In the genomic region with DNA sequence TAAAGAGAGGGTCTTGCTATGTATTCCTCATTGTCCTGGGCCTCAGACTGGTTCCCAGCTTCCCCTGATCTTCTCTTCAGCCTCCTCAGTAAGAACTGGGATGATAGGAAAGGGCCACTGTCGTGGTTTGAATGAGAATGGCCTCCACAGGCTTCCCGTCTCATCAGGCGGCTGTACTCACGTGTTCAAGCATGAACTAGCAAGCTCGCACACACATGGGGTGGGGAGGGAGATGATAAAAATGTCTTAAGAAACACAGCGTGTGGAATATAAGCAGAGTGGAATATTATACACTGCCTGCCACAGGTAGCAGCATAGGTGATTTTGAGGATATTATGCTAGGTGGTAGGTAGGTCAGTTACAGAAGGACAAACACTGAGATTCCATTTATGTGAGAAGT, we compare ENCODE assay signal across 8 mouse cellular contexts. TPM values are rescaled to one million over a fixed set of nuclear protein-coding genes. Genes with fewer than 3 reads are reported as not detected.
A peak's percentile ranks its signal among the peaks of the same experiment; 100 is the strongest.
DNase-seq lines count a peak whose midpoint lies in the region; ATAC-seq and TF ChIP-seq lines count a peak whose summit lies in the region.

No protein-coding gene starts in this region.

- H3K9me3 ChIP-seq in heart, embryonic 12.5 days (replicated peaks), result no peaks in the 10 kb centered on the region
- no peaks in the 10 kb centered on the region for H3K9me3 ChIP-seq in ES-Bruce4 (replicated peaks; ENCODE audit: control insufficient read depth, insufficient read depth, low read length, poor library complexity, severe bottlenecking)
- no peaks in the 10 kb centered on the region for H3K9me3 ChIP-seq in forebrain, postnatal 0 days (ENCODE audit: low read length)
- H3K9me3 ChIP-seq in midbrain, embryonic 10.5 days (replicated peaks), result no peaks in the 10 kb centered on the region

- no peak for TF ChIP-seq CTCF in ES-Bruce4 (IDR thresholded peaks at IDR 0.05; ENCODE audit: low read depth, low read length)
- no peak for TF ChIP-seq CTCF in forebrain, postnatal 0 days (IDR thresholded peaks at IDR 0.05; ENCODE audit: low read depth)

- intact Hi-C loops in heart, postnatal 14 days (cut with DNase I), result no loop called here
- intact Hi-C loops in gastrocnemius, postnatal 36 days (cut with DNase I), result no loop called here

- no peak for DNase-seq in heart, postnatal 14 days
- no peak for DNase-seq in forebrain, postnatal 0 days
- no peak for DNase-seq in midbrain, embryonic 10.5 days (ENCODE audit: low spot score)
- DNase-seq in urinary bladder, adult 2 months (ENCODE audit: low spot score), result no peak
- DNase-seq in gastrocnemius, postnatal 36 days, result no peak
- no peak for DNase-seq in left cerebral cortex, adult 8-10 months (ENCODE audit: low spot score in 2 of 2)

- no peaks in the 10 kb centered on the region for H3K27me3 ChIP-seq in heart, embryonic 12.5 days (replicated peaks)
- H3K27me3 ChIP-seq in ES-Bruce4 (ENCODE audit: control insufficient read depth, insufficient read depth, low read length, poor library complexity, severe bottlenecking), result no peaks in the 10 kb centered on the region
- H3K27me3 ChIP-seq in forebrain, postnatal 0 days (ENCODE audit: insufficient read depth, low read length), result no peaks in the 10 kb centered on the region
- no peaks in the 10 kb centered on the region for H3K27me3 ChIP-seq in midbrain, embryonic 10.5 days (ENCODE audit: low read depth, poor library complexity, severe bottlenecking)

- H3K4me2 ChIP-seq in heart, embryonic 12.5 days, result peak overlapping the region; percentile 88
- H3K4me2 ChIP-seq in forebrain, postnatal 0 days (ENCODE audit: low read depth), result peak overlapping the region; percentile 79

- peak overlapping the region; percentile 88; the same call in 1 of the 2 replicates for H3K27ac ChIP-seq in heart, embryonic 12.5 days (ENCODE audit: poor library complexity, severe bottlenecking)
- peak overlapping the region; percentile 64 for H3K27ac ChIP-seq in ES-Bruce4 (ENCODE audit: insufficient read depth, low read length)
- no peak overlapping the region; the same call in 1 of the 2 replicates for H3K27ac ChIP-seq in forebrain, postnatal 0 days (ENCODE audit: low read depth, low read length)
- peak overlapping the region; percentile 86; the same call in 1 of the 2 replicates for H3K27ac ChIP-seq in midbrain, embryonic 10.5 days (replicated peaks)

- WGBS in heart, embryonic 12.5 days, result 77% methylated on average over 6 of the region's 6 CpGs
- 70% methylated on average over 6 of the region's 6 CpGs for WGBS in forebrain, postnatal 0 days
- WGBS in midbrain, embryonic 10.5 days, result 74% methylated on average over 6 of the region's 6 CpGs

- peaks cover 14% of the 10 kb centered on the region for H3K4me1 ChIP-seq in heart, embryonic 12.5 days (replicated peaks)
- H3K4me1 ChIP-seq in ES-Bruce4 (ENCODE audit: control insufficient read depth, insufficient read depth, low read length), result no peaks in the 10 kb centered on the region
- H3K4me1 ChIP-seq in forebrain, postnatal 0 days (ENCODE audit: insufficient read depth), result 0 out of 2 replicates have a peak, but pooled peaks cover 3% of the 10 kb centered on the region
- H3K4me1 ChIP-seq in midbrain, embryonic 10.5 days, result peaks cover 27% of the 10 kb centered on the region

- TF ChIP-seq POLR2A in ES-Bruce4 (IDR thresholded peaks at IDR 0.05; ENCODE audit: insufficient read depth, low read length), result no peak

- peak overlapping the region; percentile 65; the same call in 1 of the 2 replicates for H3K4me3 ChIP-seq in heart, embryonic 12.5 days
- H3K4me3 ChIP-seq in ES-Bruce4 (ENCODE audit: low read depth, low read length), result peak overlapping the region; percentile 91
- H3K4me3 ChIP-seq in forebrain, postnatal 0 days (ENCODE audit: low read depth, low read length), result no peak overlapping the region; the same call in 1 of the 2 replicates
- peak overlapping the region; percentile 65 for H3K4me3 ChIP-seq in midbrain, embryonic 10.5 days

- H3K9ac ChIP-seq in heart, embryonic 12.5 days, result no peak overlapping the region
- peak overlapping the region; percentile 71 for H3K9ac ChIP-seq in ES-Bruce4 (ENCODE audit: low read depth, poor library complexity, severe bottlenecking)
- H3K9ac ChIP-seq in forebrain, postnatal 0 days, result 0 out of 2 replicates have a peak overlapping the region, but pooled peaks have one; percentile 64

- no peak for TF ChIP-seq EP300 in ES-Bruce4 (IDR thresholded peaks at IDR 0.05; ENCODE audit: insufficient read depth, low read depth, low read length)

- peaks cover 6% of the 10 kb centered on the region; the same call in 1 of the 2 replicates for H3K36me3 ChIP-seq in heart, embryonic 12.5 days
- H3K36me3 ChIP-seq in ES-Bruce4 (ENCODE audit: control insufficient read depth, insufficient read depth, low read length, poor library complexity, severe bottlenecking), result no peaks in the 10 kb centered on the region
- H3K36me3 ChIP-seq in forebrain, postnatal 0 days (ENCODE audit: insufficient read depth), result 0 out of 2 replicates have a peak, but pooled peaks cover 3% of the 10 kb centered on the region
- peaks cover 9% of the 10 kb centered on the region for H3K36me3 ChIP-seq in midbrain, embryonic 10.5 days

- ATAC-seq in heart, embryonic 12.5 days (ENCODE audit: insufficient number of reproducible peaks, low FRiP score), result no peak
- ATAC-seq in forebrain, postnatal 0 days, result no peak

RNA-seq across cellular contexts. Expression of a gene that starts 0.9 kb away (rescaled TPM):
- 4.3 and 5.2 TPM in 2 replicates for polyA plus RNA-seq in heart, embryonic 12.5 days (2016; fragmentation: Nextera tagmentation; extraction: Ambion mirVana)
- 1 to 10 TPM; 4.9 to 5.0 TPM for total RNA-seq in heart, postnatal 14 days (2021)
- polyA plus RNA-seq in ES-Bruce4 (2011; ENCODE audit: insufficient read depth, insufficient read length, low read depth, missing spikeins), result 7.9 and 10.4 TPM in 2 replicates
- 4.8 and 6.3 TPM in 2 replicates for total RNA-seq in forebrain, postnatal 0 days (2014; rRNA removed)
- 4.4 and 5.1 TPM in 2 replicates for polyA plus RNA-seq in forebrain, postnatal 0 days (2015; fragmentation: Nextera tagmentation; extraction: Ambion mirVana)
- polyA plus RNA-seq in midbrain, embryonic 10.5 days (2016; fragmentation: Nextera tagmentation; extraction: Ambion mirVana), result 5.4 and 7.1 TPM in 2 replicates
- 13.0 and 15.3 TPM in 2 replicates for polyA plus RNA-seq in urinary bladder, adult 2 months (2012; rRNA removed)
- 1 to 10 TPM; 4.9 to 6.9 TPM for total RNA-seq in gastrocnemius, postnatal 36 days (2021)
- total RNA-seq in left cerebral cortex, adult 8-10 months (2022), result 10 to 100 TPM in 2 of 4 experiments, 1 to 10 TPM in 2; 7.9 to 11.9 (median 9.5) TPM

RNA-seq across cellular contexts. Expression of a gene that starts 9.1 kb away (rescaled TPM):
- polyA plus RNA-seq in heart, embryonic 12.5 days (2016; fragmentation: Nextera tagmentation; extraction: Ambion mirVana), result 60.3 and 61.5 TPM in 2 replicates
- 10 to 100 TPM; 27.3 to 28.9 TPM for total RNA-seq in heart, postnatal 14 days (2021)
- 56.8 and 64.1 TPM in 2 replicates for polyA plus RNA-seq in ES-Bruce4 (2011; ENCODE audit: insufficient read depth, insufficient read length, low read depth, missing spikeins)
- total RNA-seq in forebrain, postnatal 0 days (2014; rRNA removed), result 68.2 and 85.6 TPM in 2 replicates
- polyA plus RNA-seq in forebrain, postnatal 0 days (2015; fragmentation: Nextera tagmentation; extraction: Ambion mirVana), result 177 and 220 TPM in 2 replicates
- 117 and 122 TPM in 2 replicates for polyA plus RNA-seq in midbrain, embryonic 10.5 days (2016; fragmentation: Nextera tagmentation; extraction: Ambion mirVana)
- 92.3 and 124 TPM in 2 replicates for polyA plus RNA-seq in urinary bladder, adult 2 months (2012; rRNA removed)
- total RNA-seq in gastrocnemius, postnatal 36 days (2021), result 10 to 100 TPM; 26.4 to 32.4 TPM
- total RNA-seq in left cerebral cortex, adult 8-10 months (2022), result 100 to 1,000 TPM in 1 of 4 experiments, 10 to 100 TPM in 3; 86.3 to 104 (median 93.7) TPM

RNA-seq across cellular contexts. Expression of a gene that starts 18.5 kb away (rescaled TPM):
- polyA plus RNA-seq in heart, embryonic 12.5 days (2016; fragmentation: Nextera tagmentation; extraction: Ambion mirVana), result 57.1 and 59.6 TPM in 2 replicates
- total RNA-seq in heart, postnatal 14 days (2021), result 10 to 100 TPM; 52.2 to 62.1 TPM
- polyA plus RNA-seq in ES-Bruce4 (2011; ENCODE audit: insufficient read depth, insufficient read length, low read depth, missing spikeins), result 79.9 and 86.8 TPM in 2 replicates
- total RNA-seq in forebrain, postnatal 0 days (2014; rRNA removed), result 131 and 145 TPM in 2 replicates
- 50.0 and 64.3 TPM in 2 replicates for polyA plus RNA-seq in forebrain, postnatal 0 days (2015; fragmentation: Nextera tagmentation; extraction: Ambion mirVana)
- polyA plus RNA-seq in midbrain, embryonic 10.5 days (2016; fragmentation: Nextera tagmentation; extraction: Ambion mirVana), result 61.1 and 69.7 TPM in 2 replicates
- 124 and 135 TPM in 2 replicates for polyA plus RNA-seq in urinary bladder, adult 2 months (2012; rRNA removed)
- total RNA-seq in gastrocnemius, postnatal 36 days (2021), result 10 to 100 TPM; 24.9 to 38.3 TPM
- total RNA-seq in left cerebral cortex, adult 8-10 months (2022), result 100 to 1,000 TPM; 116 to 162 (median 135) TPM
